Mouse (Mus musculus) ovary, adult 18-20 months (tissue): ENCODE data around the gene Adam21.
"Not testable (repeated sequence)": the region's sequence is repeated elsewhere in the genome, so short reads cannot be mapped to it uniquely, and the experiment has no call there.

ENCODE experiments used
- DNase-seq: peaks from one replicate; pipeline ENCODE4 v3.0.0; 2022; ENCODE audit warnings: low spot score, mixed read lengths

Gene Adam21

DNA sequence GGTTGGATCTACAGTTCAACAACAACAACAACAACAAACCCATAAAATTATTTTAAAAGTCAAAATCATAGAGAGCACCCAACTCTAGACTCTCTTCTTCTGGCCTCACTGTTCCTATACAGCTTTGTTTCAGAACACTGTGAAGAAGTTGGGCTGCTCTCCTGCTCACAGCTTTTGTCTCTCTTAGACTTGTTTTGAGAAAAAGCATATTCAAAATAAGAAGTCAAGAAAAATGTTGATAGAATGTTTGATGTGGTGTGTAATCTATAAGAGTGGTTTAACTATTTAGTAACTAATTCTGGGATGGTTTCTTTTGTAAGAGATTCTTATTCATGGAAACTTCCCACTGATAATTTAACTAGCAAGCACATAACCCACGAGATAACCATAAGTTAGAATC is at the start of gene Adam21:
TSS of gene Adam21 (minus strand) at position 101 of the 400 bp plus-strand sequence.
- no peak for DNase-seq

DNA sequence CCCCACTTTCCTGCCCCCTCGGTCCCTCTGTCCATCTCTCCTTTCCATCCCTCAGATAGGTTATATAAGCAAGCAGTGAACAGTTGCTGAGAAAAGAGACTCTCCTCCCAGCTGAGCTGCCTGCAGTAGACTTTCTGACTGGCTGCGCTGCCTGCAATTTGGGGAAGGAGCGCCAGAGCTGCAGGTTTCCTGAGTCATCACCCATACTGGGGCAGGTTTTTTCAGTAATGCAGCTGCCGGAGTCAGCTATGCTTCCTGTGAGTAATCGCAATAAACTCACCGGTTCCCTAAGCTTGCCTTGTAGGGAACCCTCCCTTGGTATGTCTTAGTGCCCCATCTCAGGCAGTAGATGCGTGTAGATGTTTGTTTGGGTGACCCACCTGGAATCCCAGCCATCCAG is 48.7 kb upstream of the Adam21 start:
- no peak for DNase-seq

DNA sequence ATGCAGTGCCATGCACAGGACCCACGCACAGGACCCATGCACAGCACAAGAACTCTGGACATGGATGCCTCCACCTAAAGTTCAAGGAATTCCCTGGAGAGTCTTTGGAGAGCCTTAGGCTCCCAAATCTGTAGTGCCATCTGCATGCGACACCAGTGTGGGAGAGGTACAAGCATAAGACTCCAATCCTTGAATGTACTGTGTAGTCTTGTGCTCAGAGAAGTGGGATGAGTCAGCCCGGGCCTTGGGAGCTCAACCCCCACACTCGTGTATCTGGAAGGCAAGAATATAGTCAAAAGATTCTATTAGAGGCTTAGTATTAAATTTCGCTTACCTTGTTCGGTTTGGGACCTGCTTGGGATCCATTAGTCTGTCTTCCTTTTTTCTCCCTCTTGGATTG is 47.5 kb upstream of the Adam21 start:
- no peak for DNase-seq

DNA sequence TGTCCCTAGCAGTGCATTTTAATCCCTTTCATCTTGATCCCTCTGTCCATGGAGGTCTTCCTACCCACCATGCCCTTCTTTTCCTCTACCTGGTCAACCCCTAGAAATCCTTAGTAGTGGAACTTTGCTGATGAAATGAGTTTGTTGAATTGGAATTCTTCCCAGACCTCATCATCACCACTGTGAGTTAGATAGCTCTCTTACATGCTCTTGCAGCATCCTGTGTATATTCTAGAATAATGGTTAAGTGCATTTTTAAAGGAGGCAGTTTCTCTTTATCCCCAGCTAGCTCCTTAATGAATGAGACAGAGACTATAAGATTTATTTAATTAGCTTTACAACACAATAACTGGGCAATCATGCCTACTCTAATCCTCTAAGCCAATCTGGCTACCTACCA is 41.2 kb upstream of the Adam21 start:
- DNase-seq, result no peak

DNA sequence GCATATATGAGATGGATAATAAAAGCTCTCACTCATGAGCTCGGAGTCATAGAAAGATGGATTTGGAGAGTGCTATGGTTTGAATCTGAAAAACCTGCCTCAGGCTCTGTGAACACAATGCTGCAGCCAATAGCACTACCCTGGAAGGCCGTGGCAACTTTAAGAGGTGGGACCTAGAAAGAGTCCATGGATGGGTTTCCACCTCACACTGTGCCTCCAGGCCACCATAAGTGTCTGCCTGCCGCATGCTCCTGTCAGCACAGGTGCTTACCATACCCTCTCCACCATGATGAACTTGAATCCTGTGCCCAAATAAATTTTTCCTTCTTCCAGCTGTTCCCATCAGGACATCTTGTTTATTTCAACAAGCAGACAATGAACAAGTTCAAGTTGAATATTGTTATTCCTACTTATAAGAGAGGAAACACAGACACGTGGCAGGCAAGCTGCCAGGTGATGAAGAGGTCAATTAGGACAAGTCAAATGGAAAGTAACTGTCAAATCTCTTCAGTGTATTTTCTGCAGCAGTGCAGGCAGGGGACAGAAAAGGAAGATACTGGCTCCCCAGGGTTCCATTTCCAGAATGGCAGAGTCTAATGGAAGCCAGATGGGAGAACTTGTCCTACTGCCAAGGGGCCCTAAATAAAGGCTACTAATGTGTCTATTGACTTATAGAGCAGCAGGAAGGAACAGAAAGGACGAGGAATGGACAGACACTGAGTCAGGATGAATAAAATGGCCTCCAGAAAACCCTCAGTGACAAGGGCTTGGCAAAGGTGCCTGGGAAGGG is 36.9 kb upstream of the Adam21 start:
- DNase-seq, result no peak

DNA sequence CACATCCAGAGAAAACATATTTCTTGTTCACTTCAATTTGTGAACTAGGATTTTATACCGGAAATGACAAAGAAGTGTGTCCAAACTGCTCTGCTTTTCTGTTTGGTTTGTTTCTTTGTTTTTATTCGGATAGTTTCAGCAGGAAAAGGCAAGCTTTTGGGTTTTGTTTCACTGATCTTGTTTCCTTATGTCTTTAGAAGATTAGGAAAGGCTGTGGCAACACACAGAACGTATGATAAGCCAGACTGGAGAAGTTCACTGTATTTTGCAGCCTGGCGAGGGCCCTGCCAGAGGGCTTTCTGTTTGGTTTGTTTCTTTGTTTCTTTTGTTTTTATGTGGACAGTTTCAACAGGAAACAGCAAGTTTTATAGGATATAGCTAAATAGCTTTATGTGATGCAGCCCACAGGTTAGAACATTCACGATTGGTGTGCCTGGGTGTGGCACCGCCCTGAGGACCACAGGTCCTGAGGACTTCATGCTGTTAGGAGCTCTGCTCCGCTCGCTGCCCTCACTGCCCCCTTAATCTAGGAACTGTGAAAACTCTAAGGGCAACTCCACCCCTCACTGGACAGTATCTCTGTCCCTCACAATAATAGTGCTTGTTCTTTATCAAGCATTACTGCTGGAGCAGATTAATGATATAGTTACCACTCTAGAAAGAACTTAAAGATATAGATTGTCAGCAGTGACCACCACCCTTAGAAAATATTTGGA is 28.4 kb upstream of the Adam21 start:
- no peak for DNase-seq

DNA sequence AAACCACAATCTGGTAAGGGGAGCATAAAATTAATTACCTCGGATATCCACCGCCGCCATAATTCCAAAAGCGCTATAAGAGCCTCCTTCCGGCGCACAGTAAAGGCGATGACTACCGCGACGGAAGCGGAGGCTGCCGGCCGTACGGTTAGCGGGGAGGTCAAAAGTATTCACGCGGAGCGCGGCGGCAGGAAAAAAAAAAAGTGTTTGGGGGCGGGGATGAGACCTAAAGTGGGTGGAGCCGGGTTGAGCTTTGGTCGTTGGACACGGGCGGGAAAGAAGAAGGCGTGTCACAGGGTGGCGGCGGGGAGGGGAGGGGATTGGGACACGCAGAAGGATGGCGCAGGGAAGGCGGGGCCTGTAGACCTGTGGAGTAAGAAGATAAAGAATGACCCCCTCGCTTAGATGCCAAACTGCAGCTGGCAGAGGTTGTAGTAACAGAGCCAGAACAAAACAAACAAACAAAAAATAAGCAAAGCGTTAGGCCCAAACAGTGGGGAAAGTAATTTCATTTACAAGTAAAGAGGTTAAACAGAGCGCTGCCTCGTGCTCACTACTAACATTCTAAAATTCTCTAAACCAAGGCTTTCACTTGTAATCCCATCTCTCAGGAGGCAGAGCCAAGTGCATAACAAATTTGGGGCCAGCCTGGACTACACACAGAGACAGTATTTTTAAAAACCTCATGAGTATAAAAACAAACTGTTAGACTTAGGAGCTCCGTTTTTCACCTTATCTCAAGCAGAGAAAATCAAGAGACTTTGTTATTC is 26.8 kb upstream of the Adam21 start, which contains the start of gene Med6:
TSS of gene Med6 (minus strand) at position 107 of the 770 bp plus-strand sequence.
- peak; percentile 91 for DNase-seq

DNA sequence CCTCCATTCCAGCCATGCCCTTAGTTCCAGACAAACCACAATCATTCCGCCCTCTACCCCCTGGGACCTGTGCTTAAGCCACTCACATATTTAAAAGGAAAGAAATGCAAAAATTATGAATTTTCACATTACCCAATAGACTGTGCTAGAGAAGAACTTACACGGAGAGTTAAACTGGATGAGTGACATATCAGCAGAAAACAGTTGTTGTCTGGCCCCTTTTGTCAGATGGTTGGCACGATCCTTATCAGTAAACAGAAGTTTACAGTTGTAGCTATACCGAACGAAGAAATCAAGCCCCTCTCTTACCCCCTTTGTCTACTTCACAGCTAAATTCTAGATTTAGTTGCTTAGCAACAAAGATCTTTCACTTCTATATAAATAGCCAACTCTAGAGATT is 343 bp downstream of the Adam21 start:
- DNase-seq, result no peak

DNA sequence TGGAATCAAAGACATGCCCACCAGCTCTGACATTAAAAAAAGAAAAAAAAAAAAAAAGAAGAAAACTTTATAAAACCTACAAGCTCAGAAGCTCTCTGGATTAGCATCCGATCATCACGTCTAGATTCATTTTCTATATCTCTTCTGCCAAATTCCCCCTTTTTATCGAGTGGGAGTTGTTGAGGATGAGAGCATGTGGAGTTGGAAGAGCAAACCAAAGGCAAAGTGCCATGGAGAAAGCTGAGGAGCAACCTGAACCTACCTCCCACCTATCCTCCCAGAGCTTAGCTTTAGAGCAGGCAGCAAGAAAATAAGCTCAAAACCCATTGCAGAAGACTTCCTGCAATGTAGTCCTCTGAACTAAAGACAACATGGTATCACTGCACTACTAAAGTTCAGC is 4.1 kb downstream of the Adam21 start:
- no peak for DNase-seq

DNA sequence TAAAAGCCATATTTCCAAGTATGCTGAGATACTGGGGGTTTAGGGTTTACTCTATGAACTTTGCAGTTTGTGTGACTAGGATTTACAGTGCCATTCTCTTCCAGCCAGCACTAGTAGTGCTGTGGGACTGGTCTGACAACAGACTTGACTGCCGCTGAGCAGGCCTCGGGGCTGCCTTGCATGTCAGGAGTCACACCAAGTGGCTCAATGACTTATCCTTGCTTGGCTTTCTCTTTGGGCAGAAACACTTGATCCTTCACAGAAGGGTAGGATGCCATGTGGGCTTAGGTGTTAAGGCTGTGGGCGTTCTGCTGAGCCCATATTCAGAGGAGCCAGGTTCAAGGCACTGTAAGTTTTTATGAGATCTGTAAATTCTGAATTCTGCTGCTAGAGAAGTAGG is 19.0 kb downstream of the Adam21 start:
- DNase-seq, result no peak

DNA sequence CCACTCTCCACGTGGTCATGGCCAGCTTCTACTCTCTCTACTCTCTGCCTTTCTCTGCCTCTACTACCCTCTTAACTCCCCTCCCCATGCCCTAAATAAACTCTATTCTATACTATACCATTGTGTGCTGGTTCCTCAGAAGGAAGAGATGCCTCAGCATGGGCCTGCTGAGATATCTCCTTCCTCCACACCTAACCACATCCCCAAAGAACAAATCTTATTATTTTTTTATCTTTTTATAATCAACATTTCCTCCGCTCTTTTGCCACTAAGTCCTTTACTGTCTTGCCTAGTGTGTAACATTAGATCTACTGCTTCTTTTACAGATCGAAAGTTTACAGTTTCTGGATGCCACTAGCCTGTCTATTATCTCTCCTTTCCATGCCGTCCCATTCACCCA is 21.1 kb downstream of the Adam21 start:
- DNase-seq, result no peak

DNA sequence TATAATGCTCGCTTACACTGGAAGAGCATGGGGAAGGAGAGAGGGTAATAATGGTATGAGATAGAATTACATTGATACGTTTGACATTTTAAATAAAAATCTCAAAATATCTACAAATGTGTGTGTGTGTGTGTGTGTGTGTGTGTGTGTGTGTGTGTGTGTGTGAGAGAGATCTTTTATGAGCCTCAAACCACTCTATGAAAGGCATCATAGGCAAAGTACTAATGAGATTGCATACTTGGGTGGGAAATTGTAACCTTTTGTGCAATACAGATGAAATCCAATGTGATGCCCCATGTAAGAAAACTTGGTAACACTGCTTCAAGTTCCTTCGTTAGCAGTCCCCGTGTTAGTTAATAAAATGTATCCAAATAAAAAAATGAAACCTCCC is 35.2 kb downstream of the Adam21 start:
- DNase-seq, result no peak

DNA sequence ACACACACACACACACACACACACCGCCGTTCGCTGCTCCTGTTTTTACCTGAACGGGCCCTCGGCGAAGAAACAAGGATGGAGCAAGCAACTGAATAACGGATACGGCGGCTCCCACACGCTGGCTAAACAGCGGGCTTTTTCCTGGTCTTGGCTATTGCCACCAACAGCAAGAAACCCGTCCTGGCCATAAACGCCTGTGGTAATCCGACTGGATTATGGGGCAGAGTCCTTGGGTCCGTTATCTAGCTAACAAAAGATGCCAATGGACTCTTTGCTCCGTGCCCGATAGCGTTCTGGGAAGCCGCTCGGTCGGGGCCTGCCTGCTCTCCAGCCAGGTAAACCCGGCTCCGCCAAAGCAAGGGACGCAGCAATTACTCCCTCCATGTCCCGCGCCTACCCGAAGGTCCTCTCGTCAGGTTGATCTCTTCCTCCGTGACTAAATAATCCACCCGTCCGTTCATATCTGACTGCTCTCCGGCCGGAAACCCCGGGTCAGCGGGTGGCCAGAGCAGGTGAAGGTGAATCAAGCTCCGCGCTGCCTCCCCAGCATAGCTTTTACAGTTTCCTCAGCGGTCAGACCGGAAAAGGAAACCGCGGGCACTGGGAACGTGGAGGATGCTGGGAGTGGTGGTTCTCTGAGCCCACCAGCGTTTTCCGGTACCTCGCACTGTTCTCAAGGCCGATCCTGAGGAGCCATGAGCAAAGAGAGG is 35.8 kb downstream of the Adam21 start, which contains the start of the genes Gm20498 and Synj2bp:
TSS of gene Gm20498 (minus strand) at position 590 of the 713 bp plus-strand sequence.
TSS of gene Synj2bp (minus strand) at position 596 of the 713 bp plus-strand sequence.
- peak; percentile 75 for DNase-seq

DNA sequence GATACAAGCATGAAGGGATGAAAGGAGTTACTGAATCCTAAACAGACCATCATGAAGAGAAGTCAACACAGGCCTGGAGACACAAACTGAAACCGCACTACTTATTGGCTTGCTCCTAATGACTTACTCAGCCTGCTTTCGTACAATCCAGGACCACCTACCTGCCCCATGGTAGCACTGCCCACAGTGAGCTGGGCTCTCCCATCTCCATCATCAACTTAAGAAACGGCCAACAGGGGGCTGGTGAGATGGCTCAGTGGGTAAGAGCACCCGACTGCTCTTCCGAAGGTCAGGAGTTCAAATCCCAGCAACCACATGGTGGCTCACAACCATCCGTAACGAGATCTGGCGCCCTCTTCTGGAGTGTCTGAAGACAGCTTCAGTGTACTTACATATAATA is 37.7 kb downstream of the Adam21 start:
- not testable (repeated sequence) for DNase-seq
